Mouse (Mus musculus): ENCODE results near the gene Plekhb2. TPM values are rescaled to one million over a fixed set of nuclear protein-coding genes. Genes with fewer than 3 reads are reported as not detected.

Plekhb2 gene
- total RNA-seq (2021): 100 to 1,000 TPM; 224 to 237 TPM

DNA sequence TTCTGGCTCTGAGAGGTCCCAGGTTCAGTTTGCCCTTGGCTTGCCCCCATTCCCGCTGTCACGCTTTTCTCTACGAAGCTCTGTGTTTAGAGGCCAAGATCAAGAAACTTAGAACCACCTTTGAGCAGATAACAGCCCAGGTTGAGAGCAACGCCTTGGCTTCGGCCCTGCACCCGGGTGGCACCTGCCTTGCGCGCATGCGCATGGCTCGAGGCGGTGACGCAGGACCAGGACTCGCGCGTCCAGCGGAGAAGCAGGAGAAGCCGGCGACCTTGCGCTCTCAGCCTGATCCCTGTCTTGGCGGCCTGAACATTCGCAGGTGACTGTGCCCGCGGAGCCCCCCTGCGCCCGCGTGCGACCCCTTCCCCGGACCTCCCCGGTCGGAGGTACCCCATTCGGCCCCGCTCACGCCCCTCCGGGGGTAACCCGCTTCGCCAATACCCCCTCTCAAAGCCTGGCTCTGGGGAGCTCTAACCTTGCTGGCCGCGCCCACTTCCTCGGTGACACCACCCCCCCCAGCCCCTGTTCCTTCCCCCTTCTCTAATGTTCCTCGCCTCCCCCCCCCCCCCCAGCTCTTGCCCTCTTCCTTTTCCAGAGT, at the start of gene Plekhb2:
Gene Plekhb2 (plus strand): TSS at position 232 of the 598 bp plus-strand sequence.
- peak; percentile 77 to 91 for DNase-seq (ENCODE audit: extremely low spot score in 1 of 2, low spot score in 2 of 2)
- intact Hi-C loops (cut with DNase I): no loop called here

DNA sequence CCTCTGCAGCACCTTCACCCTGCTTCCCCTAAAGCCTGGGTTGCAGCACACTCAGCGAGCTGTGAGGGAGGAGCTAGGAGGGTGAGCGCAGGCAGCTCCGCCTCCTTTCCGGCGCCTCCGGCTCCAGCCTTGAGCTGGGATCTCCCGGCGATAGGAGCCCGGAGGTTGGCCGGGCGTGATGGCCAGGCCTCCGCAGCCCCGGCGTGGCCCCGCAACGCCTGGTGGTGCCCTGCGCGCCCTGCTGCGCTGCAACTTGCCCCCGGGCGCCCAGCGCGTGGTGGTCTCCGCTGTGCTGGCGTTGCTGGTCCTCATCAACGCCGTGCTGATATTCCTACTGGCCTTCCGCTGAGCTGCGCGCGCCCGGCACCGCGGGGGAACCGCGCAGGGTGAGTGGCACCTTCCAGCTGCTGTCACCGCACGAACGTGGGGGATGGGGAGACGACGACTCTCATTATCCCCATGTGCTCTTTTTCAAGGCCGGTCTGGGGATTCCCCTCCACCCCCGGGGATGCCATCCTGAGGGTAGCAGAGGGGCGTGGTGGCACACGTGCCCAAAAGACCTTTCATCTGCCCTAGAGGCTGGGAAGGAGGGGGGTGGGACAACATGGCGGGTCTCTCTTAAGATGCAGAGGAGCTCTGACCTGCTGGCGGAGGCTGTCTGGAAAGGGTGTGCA, 48.0 kb upstream of the Plekhb2 start:
- peak; percentile 52 to 82 for DNase-seq (ENCODE audit: extremely low spot score in 1 of 2, low spot score in 2 of 2)
- intact Hi-C loops (cut with DNase I): loop anchor here (5.0 to 10.0 kb wide), 2 partner anchors 49 to 157 kb away; no protein-coding TSS in a partner anchor

DNA sequence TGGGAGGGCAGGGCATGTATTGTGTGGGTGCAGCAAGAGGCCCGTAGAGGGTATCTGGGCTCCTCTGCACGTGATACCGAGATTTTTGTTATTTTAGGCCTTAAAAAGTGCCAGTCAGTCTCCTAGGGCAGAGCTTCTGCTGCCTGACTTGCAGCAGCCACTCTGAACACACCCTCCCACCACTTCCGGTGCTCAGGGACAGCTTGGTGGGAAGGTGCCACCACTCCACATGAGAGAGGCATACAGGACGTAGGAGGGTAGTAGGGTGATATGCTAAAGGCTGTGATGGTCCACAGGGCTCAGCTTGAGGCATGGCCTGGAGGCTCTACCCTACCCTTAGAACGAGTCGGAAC, 47.5 kb upstream of the Plekhb2 start:
- DNase-seq (ENCODE audit: extremely low spot score in 1 of 2, low spot score in 2 of 2): peak in 1 of 2 experiments; percentile 49
- intact Hi-C loops (cut with DNase I): loop anchor here (5.0 to 10.0 kb wide), 2 partner anchors 50 to 157 kb away; no protein-coding TSS in a partner anchor

DNA sequence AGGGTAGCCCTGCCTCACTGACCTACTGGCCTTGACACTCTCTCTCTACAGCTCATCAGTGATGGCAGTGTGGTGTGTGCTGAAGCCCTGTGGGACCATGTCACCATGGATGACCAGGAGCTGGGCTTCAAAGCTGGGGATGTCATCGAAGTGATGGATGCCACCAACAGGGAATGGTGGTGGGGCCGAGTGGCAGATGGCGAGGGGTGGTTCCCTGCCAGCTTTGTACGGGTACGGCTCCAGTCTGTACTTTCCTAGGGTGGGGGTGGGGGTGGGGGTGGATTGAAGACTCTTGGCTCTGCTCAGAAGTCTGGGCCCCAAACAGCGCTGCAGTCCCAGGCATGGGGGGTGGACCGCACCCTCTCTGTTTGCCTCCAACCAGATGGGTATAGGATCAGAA, 44.9 kb upstream of the Plekhb2 start:
- intact Hi-C loops (cut with DNase I): loop anchor here (5.0 to 10.0 kb wide), 2 partner anchors 53 to 160 kb away; no protein-coding TSS in a partner anchor
- no peak for DNase-seq (ENCODE audit: extremely low spot score in 1 of 2, low spot score in 2 of 2)

DNA sequence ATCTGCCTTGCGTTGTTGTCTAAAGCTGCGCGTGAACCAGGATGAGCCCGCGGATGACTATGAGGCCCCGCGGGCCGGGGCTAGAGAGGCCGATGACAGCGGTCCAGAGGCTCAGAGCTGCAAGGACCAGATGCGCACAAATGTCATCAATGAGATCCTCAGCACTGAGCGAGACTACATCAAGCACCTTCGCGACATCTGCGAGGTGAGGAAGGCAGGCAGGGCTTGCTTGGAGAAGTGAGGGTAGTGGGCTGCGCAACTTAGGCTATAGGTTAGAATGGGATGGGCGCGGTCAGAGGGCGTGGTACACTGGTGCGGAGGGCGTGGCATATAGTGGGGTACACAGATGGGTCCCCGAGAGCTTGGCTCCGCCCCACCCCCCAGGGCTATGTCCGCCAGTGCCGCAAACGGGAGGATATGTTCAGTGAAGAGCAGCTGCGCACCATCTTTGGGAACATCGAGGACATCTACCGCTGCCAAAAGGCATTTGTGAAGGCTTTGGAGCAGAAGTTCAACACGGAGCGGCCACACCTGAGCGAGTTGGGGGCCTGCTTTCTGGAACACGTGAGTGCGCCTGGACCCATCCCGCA, 43.8 kb upstream of the Plekhb2 start:
- DNase-seq (ENCODE audit: extremely low spot score in 1 of 2, low spot score in 2 of 2): peak in 1 of 2 experiments; percentile 62
- intact Hi-C loops (cut with DNase I): loop anchor here (10.0 kb wide), 1 partner anchor 161 kb away; no protein-coding TSS in a partner anchor

DNA sequence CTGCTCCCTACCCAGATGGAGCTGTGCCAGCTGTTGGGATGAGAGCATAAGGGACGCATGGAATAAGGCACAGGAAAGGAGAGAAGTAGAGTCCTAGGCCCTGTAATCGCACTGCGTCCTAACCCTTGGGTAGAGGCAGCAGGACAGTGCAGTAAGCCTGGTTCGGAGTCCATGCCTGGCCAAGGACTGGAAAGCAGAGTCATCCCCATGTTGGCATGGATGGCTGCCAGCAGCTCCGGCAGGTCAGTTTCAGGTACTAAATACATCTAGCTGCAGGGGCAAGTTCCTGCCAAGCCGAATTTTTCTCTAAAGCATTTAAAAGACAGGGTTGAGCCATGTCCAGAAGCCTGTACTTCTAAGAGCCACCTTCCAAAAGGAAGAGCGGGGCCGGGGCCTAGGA, 41.3 kb upstream of the Plekhb2 start:
- intact Hi-C loops (cut with DNase I): loop anchor here (10.0 kb wide), 1 partner anchor 164 kb away; no protein-coding TSS in a partner anchor
- no peak for DNase-seq (ENCODE audit: extremely low spot score in 1 of 2, low spot score in 2 of 2)

DNA sequence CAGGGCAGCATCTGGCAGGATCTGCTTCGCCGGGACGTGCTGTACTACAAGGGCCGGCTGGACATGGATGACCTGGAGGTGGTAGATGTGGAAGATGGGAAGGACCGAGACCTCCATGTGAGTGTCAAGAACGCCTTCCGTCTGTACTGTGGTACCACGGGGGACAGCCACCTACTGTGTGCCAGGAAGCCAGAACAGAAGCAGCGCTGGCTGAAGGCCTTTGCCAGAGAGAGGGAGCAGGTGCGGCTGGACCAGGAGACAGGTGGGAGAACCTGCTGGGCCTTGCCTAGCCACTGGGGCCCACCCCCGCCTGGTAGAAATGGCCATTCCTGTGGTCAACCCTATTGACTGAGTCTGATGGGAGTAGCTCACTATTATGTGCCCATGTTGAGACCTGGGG, 39.5 kb upstream of the Plekhb2 start:
- DNase-seq (ENCODE audit: extremely low spot score in 1 of 2, low spot score in 2 of 2): no peak
- intact Hi-C loops (cut with DNase I): no loop called here

DNA sequence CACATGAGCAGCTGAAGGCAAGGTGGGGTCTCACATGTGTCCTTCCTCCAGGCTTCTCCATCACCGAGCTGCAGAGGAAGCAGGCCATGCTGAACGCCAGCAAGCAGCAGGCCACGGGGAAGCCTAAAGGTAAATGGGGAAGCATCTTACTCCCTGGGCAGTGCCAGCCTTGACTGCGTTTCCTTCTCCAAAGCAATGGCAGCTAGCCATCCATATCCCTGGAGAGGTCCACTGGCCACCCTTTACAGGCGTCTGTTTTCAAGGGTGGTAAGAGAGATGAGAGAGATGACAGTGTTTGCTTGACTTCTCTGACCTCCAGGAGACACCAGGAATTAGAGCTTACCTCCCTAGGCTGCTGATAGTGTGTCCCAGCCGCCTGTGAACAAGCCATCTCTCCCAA, 38.7 kb upstream of the Plekhb2 start:
- no peak for DNase-seq (ENCODE audit: extremely low spot score in 1 of 2, low spot score in 2 of 2)
- intact Hi-C loops (cut with DNase I): no loop called here

DNA sequence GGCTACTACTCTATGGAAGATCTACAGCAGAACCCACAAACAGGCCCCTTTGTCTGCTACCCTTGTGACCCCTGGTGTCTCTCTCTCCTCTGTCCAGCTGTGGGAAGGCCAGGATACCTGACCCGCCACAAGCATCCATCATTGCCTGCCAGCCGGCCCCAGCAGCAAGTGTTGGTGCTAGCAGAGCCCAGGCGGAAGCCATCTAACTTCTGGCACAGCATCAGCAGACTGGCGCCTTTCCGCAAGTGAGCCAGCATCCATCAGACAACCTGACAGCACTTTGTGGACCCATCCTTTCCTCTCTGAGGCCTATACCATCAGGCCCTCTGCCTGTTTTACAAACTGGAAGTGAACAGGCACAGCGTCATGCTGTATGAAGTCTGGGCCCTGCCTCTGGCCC, 38.2 kb upstream of the Plekhb2 start:
- intact Hi-C loops (cut with DNase I): no loop called here
- no peak for DNase-seq (ENCODE audit: extremely low spot score in 1 of 2, low spot score in 2 of 2)

DNA sequence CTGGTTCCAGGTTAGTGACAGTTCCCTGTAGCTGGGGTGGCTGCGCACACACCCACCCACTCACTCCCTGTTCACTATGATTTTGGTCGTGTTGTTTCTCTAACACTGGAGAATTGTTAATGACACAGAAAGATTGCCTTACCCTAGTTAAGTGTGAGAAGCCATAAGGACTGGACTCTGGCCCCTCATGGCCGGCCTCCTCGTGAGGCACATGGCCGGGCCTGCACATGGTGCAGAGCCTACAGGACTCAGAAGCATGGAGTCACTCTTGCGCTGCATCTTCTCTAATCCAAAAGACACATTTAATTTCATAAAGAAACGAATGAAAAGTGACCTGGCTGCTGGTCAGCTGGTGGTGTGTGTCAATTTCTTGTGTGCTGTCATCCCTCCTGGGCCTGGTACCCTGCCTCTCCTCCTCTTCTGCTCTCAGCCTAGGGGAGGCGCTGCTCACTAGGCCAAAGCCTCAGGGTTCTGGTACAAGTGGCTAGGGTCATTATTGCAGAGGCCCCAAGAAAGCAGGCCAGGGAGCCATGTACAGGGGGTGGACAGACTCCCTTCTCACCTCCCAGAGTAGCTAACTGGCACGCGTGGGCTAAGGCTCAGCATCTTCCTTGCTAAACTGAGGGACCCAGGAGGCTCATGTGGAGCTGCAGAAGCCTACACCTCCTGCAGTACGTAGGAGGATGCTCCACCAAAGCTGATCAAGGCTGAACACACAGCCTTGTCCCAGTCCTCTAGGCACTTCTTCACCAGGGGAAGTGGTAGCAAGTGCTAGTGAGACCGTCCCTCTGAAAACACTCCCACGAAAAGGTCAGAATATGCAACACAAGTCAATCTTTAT, 37.1 kb upstream of the Plekhb2 start:
- DNase-seq (ENCODE audit: extremely low spot score in 1 of 2, low spot score in 2 of 2): no peak
- intact Hi-C loops (cut with DNase I): no loop called here

DNA sequence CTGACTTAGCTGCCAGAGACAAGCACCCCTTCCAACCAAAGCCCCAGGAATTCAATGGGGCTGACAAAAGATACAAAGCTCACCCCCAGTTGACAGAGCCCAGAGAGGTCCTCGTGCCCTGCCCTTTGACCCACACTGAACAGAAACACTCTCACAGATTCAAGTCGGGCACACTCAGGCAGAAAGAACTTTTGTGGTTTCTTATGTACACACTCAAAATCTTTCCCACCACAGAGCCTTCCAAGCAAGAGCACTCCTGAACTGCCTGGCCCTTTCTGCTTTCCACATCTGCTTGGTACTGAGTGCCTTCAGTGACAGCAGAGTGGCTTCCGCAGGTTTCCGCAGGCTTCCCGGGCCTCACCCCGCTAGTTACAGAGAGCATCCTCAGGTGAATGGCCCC, 33.9 kb upstream of the Plekhb2 start:
- DNase-seq (ENCODE audit: extremely low spot score in 1 of 2, low spot score in 2 of 2): no peak
- intact Hi-C loops (cut with DNase I): no loop called here

DNA sequence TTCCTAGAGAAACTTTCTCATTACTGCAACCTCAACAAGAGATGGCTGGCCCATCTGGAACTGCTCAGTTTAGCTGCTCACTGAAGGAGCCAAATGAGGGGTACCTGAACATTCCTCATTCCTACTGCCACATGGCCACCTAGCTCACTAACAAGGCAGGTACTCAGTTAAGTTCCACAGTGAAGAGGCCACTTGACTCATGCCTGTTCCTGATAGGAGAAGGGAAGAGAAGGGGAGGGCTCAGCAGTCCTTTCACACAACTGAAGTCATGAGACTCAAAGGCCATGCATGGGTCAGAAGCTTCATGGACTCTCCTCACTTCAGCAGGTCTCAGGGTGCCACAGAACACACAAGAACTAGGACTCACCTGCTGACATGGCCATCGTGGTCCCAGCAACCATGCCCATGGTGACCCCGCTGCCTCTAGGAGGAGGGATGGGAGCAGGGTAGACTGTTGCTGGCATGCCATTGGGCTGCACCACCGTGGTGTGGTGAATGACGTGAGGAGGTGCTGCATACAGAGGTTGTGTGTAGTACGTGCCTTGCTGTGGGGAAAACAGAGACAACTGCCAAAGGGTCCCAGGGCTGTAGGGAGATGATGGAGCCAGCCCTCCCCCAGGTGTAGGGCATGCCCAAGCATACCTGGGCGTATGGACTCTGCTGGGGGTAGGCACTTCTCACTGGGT, 30.4 kb upstream of the Plekhb2 start:
- no peak for DNase-seq (ENCODE audit: extremely low spot score in 1 of 2, low spot score in 2 of 2)
- intact Hi-C loops (cut with DNase I): no loop called here

DNA sequence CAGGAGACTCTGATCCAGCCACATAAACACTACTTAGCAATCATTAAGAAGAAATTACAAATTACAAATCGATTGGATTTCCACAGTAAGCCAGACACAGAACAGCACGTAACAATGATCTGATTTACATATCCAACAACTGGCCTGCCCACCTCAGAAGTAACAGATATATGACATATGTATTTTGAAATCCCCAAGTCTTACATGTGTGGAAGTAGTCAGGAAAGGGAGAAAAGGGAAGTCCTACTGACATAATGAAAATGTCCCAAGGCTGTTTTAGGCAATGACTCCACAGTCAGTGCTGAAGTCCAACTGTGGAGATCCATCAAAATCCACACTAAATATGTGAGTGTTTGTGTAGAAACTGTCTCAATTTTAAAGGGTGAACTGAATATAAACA, 28.4 kb upstream of the Plekhb2 start:
- intact Hi-C loops (cut with DNase I): no loop called here
- no peak for DNase-seq (ENCODE audit: extremely low spot score in 1 of 2, low spot score in 2 of 2)

DNA sequence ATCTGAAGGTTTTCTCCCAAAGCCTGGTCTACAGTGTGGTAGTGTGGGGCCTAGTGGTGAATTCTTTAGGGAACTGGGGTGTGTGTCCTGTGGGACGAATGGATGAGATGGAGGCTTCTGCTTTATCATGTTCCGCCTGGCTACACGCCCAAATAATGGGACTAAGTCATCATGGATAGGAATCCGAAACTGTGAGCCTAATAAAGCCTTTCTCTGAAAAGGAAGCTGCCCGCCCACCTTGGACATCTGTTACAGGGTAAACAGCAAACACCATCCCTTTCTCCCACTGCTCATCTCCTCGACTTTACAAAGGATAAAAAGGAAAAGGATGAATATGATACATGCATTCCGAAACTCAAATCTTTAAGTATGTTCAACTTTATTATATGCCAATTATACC, 27.8 kb upstream of the Plekhb2 start:
- no peak for DNase-seq (ENCODE audit: extremely low spot score in 1 of 2, low spot score in 2 of 2)
- intact Hi-C loops (cut with DNase I): no loop called here

DNA sequence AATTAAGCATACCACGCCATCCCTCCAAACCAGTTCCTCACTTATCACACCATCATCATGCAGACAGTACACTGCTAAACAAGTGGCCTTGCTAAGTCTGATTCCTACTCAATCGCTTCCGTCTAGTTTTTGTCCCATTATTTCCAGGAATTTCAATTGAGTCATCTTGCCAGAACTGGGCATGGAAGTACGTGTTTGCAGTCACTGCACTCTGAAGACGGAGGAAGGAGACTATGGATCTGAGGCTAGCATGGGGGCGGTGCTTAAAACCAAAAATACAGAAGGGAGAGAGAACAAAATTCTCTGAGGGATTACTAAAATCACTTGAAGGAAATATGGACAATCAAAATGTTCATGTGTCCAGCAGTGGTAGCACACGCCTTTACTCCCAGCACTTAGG, 27.0 kb upstream of the Plekhb2 start:
- intact Hi-C loops (cut with DNase I): no loop called here
- DNase-seq (ENCODE audit: extremely low spot score in 1 of 2, low spot score in 2 of 2): no peak

DNA sequence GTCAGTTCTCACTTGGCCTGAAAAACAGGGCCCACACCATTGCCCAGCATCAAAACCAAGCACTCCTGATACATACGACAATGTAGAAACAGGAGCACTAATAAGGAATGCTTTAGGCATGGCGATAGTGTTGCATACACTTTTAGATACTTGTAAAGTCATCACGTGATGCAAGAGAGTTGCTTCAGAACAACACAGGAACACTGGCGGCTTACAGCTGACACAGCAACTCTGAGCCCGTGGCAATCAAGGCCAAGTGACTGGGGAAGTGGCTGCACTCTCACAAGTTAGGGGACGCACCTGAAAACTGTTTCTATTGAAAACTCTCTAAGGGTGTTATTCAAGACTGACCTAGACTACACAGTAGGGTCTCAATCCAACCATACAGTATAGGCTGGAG, 26.4 kb upstream of the Plekhb2 start:
- intact Hi-C loops (cut with DNase I): no loop called here
- DNase-seq (ENCODE audit: extremely low spot score in 1 of 2, low spot score in 2 of 2): no peak

DNA sequence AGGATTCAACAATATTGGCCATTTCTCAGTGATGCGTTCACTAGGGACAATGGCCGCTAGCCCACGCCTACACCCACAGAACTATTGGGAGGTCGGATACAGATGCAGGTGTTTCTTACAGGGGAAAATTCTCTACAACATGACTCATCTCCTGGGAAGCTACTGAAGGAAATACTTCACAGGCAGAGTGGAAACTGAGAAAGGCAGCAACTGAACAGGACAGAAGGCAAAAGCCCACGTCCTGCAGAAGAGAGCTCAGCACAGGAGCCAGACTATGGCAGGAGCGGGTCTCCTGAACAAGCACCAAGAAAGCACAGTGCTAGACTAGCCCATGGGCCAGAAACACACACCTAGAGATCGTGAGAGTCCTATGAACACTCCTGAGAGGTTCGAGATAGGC, 25.6 kb upstream of the Plekhb2 start:
- intact Hi-C loops (cut with DNase I): no loop called here
- no peak for DNase-seq (ENCODE audit: extremely low spot score in 1 of 2, low spot score in 2 of 2)

DNA sequence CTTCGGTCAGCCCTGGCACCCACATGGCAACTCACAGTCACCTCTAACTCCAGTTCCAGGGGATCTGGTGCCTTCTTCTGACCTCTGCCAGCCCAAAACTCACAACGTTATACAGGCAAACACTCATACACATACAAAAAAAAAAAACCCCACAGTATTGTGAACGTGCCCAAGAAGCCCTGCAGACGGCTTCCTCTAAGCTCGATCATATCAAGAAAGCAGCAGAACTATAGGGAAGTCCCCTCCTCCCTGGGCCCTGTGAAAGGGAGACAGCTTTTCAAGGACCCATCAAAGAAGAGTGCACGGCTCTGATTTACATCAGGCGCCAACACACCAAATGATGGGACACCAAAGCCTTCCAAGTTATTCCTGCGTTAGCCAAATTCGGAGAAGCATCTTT, 23.9 kb upstream of the Plekhb2 start:
- no peak for DNase-seq (ENCODE audit: extremely low spot score in 1 of 2, low spot score in 2 of 2)
- intact Hi-C loops (cut with DNase I): no loop called here

DNA sequence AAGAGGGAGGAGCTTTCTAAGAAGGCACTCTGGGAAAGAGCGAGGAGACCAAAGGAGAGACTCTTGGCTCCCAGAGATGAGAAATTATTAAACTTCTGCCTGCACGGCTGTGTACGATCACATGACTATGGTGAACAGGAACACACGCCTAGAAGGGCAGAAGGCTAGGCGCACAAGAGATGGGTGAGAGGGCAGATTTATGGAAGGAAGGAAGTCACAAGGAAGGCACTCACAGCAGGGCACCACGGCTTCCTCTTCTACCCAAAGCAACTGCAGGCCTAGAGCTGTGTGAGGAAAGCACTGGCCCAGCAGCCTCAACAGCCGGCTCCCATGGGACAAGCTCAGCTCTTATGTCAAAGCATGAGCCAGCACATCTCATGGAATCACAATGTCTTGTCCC, 21.9 kb upstream of the Plekhb2 start:
- intact Hi-C loops (cut with DNase I): no loop called here
- peak in 1 of 2 experiments; percentile 61 for DNase-seq (ENCODE audit: extremely low spot score in 1 of 2, low spot score in 2 of 2)
